Mouse (Mus musculus): ENCODE measurements at regions not wholly inside any gene's neighbourhood (a gene's known extent, or its start where the extent isn't known, plus 50 kb on each side); places are given as distances from the start of the nearest gene placed in this dataset.

DNA sequence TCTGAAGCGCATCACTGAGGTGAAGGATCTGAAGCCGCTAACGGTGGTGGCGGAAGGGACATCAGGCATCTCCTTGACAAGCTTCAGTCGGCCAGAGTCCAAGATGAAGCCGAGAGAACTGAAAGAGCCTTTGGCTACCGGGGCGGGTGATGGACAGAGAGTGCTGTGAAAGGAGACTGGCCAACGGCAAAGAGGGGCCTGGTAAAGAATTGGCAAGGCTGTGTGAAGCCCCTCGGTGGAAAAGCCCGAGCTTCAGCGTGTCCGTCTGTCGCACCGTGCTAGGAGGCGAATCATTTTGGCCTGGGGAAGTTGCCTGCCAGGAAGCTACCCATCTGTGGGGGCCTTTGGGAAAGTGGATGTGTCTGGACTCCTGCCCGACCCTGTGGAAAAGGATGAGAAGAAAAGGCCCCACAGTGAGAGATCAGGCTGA is 74.6 kb upstream of the Ankrd55 start:
- in situ Hi-C loops (cut with MboI, MseI): no loop called here

DNA sequence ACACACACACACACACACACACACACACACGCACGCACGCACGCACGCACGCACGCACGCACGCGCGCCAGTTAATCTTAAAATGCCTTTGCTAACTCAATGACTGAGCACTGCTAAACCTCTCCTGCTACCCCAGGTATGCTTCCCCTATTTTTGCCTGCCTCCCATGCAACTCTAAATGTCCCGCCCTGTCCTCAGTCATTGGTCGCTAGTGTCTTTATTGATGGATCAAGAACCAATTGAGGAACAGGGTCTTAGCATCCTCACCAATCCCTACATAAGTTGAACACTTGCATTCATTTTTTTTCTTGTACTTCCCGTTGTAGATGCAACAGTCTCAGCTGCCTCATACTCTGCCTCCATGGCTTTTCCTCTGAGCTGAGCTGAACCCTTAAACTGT is 72.2 kb upstream of the Ankrd55 start:
- in situ Hi-C loops (cut with MboI, MseI): no loop called here

DNA sequence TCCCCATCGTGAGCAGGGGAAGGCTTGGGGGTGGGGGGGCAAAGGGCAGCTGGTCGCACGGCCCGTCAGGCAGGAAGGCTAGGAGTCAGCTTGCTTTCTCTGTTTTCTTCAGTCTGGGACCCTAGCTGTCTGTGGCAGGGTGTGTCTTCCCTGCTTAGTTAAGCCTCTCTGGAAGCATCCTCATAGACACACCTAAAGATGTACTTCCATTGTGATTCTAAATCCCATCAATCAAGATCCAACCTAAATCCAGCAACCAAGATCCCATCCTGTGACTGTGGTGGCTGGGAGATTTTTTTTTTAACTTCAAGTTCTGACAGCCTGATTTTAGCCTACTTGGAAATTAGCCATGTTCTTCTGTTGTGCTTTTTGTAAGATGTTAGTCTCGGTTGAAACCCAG is 69.9 kb upstream of the Ankrd55 start:
- in situ Hi-C loops (cut with MboI, MseI): no loop called here

DNA sequence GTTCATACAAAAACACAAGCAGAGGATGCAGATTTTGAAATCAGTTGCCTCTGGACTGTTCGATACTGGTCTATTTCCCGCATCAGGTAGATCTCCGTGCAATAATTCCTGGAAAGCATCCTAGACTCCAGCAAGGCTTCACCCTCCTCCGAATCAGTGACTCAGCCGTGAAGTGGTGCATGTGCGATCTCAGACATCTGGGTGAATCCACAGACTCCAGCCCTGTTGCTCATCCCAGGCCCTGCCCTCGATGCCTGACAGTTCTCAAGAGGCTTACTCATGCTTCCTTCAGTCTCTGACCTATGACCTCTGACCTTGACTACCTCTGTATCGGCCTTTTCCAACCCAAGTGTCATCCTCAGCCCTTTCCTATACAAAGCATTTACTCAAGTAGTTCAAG is 68.1 kb upstream of the Ankrd55 start:
- in situ Hi-C loops (cut with MboI, MseI): loop anchor here (10.0 kb wide), 1 partner anchor 725 kb away; no protein-coding TSS in a partner anchor

DNA sequence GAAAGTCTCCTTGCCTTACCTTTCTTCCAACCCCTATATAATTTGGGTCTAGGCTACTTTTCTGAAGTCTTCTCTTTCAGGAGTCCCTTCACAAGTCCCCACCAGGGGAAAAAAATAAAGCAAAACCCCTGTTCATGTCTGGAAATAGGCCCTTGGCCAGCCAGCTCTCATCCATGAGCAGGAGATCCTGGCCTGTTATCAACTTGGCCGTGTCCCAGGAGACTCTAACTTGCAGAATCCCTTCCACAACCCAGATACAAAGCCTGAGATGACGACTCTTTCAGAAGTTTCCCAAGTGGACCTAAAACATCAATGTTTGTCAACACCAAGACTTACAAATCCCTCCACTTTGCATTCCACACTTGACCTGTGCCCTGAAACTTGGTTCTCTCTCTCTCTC is 64.6 kb upstream of the Ankrd55 start:
- in situ Hi-C loops (cut with MboI, MseI): loop anchor here (10.0 kb wide), 1 partner anchor 721 kb away; no protein-coding TSS in a partner anchor

DNA sequence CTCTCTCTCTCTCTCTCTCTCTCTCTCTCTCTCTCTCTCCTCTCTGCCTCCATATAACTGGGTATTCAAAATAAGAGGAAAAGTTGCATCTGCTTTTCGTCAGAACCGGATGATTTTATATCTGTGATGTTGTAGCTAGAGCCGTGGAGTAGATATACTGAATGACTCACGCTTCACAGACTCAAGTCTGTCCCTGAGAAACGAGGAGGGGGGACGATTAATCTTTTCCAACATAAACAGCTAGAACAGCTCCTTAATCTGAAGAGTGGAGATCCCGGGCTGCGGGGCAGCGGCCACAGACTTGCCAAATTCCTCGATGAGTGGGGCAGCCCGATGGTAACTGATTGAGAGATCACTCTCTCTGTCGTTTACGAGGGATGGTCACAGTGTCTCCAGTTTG is 60.5 kb upstream of the Ankrd55 start:
- in situ Hi-C loops (cut with MboI, MseI): loop anchor here (10.0 kb wide), 1 partner anchor 717 kb away; no protein-coding TSS in a partner anchor

DNA sequence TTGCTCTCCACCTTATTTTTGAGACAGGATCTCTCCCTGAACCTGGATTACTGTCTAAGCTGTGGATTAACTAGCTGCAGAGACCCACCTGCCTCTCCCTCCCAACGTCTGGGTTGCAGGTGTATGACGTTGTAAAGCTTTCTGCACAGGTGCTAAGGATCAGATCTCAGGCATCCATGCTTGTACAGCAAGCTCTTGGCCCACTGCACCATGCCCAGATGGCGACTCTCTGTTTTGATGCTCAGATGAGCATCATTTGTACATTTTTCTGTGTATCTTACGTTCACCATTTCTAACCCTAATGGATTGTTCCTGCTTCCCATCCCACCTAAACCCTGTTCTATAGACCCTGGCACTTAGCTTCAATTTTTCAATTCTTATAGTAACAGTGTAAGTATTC is 59.4 kb upstream of the Ankrd55 start:
- in situ Hi-C loops (cut with MboI, MseI): loop anchor here (10.0 kb wide), 1 partner anchor 716 kb away; no protein-coding TSS in a partner anchor

DNA sequence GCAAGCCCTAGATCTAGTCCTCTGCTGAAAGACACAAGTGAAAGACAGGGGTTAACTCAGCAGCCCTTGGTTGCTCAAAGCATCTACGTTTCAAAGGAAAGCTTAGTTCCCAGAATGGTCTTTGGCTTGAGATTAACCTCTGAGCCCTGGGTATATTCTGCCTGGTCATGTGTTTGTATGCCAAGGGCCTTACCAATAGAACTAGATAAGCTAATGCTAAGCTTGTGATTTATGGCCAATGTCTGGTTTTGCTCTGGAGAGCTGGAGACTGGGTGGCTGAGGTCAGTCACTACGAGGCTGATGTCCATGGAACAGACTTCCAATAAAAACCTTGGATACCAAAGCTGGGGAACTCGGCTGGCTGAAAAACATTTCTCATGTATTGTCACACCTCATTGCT is 58.1 kb upstream of the Ankrd55 start:
- in situ Hi-C loops (cut with MboI, MseI): no loop called here

DNA sequence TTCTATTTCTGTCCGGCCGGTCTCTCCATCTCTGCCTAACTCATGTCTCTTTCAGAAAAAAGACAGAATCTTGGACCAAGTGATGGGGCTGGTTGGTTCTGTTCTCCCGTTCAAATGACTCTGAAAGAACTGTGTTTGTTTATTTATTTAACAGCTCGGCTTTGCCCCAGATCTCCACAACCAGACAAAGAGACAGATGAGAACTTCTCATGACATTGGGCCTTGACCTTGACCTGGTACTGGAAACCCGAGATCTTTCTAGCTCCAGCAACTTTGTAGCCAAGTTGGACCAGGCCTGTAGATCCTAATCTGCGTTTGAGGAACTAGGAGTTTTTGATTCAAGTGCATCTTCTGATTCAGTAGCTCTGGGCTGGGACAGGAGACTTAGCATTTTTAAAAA is 53.6 kb upstream of the Ankrd55 start:
- in situ Hi-C loops (cut with MboI, MseI): no loop called here

DNA sequence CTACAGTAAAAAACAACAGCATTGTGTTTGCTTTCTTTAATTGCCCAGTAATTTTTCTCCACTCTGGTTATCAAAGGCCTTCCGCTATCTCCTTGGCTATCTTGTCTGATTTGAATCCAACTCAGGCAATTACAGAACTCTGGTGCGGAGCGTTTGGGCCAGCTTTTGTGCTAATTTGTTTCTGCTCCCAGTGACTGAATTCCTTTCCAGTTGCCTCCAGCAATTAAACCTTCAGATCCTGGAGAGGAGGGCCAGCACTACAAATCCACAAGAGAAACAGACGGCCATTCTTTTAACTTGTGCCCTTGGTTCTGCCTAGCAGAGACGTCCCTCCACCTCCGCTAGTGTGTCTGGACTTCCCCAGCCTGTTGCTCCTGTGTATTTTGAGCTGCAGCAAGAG is 51.3 kb upstream of the Ankrd55 start:
- in situ Hi-C loops (cut with MboI, MseI): no loop called here

DNA sequence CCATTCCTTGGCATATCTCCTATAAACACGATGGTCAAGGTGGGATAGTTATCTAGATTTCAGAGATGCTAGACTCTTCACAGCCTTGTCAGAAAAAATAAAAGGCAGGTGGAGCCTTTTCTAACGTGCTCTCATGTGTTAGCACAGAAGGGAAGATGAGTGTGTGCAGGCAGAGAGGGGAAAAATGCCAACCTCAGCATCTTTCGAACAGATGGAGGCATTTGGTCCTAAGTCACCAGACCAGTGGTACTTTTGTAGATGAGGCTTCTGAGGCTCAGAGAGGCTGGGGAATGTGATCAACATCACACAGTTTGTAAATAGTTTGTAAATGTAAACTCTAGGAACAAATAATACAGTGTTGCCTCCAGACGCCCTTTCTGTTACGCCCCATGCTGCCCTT is 50.9 kb upstream of the Ankrd55 start:
- in situ Hi-C loops (cut with MboI, MseI): no loop called here

DNA sequence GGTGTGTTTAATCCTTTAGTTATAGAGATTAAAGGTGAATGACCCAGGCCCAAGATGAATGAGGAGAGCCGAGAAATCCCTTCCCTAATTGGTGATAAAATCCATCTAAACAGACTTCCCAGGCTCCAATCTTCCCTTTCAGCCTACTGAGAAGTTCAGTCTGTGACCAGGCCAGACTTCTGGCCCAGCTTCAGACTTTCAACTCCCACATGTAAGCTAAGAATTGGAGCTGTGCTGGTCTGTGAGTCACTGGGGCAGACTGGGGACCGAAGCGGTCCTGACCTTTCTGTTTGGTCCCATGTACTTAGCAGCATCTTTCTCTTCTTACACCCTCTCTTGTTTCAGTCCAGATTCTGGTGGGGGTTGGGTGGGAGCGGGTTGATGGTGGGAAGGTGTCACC is 50.3 kb upstream of the Ankrd55 start:
- in situ Hi-C loops (cut with MboI, MseI): no loop called here
